Mouse (Mus musculus): ENCODE results near the gene Ush1g.

- no peak for TF ChIP-seq CTCF (IDR thresholded peaks at IDR 0.05; ENCODE audit: low read depth, low read length)
- no peak for TF ChIP-seq POLR2A (IDR thresholded peaks at IDR 0.05; ENCODE audit: borderline replicate concordance, low read depth, low read length)
These were observed 31.5 kb upstream of the Ush1g start for GRCm38 (mm10) chr11:115353375-115353774.

Measured in bone marrow macrophage, adult 2 months (primary cell).